Mouse (Mus musculus): ENCODE data around the gene Slc25a43. TPM values are rescaled to one million over a fixed set of nuclear protein-coding genes. Genes with fewer than 3 reads are reported as not detected.

The Slc25a43 gene
- polyA plus RNA-seq (2016; fragmentation: Nextera tagmentation; extraction: Ambion mirVana), result 0.72 and 1.4 TPM in 2 replicates

DNA sequence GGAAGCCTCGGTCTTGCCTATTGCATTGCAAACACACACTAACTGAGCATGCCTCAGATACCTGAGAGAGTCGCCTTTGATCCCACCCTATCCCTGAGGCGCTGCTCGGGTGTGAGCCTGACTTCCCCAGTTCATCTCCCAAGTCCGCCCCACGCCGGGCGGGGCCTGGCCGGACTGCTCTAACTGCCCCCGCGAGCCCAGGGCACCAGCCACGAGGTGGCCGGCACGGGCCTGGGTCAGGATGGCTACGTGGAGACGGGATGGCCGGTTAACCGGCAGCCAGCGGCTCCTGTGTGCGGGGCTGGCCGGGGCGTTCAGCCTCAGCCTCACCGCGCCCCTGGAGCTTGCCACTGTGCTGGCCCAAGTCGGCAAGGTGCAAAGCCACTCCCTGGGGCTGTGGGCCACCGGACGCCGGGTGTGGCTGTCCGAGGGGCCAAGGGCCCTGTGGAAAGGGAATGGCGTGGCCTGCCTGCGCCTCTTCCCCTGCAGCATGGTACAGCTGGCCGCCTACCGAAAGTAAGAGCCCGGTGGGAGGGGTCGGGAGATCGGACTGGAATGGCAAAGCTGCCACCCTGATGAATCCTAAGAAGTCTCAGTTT lies at the start of gene Slc25a43:
Slc25a43 (plus strand) TSS at position 157 of the 599 bp plus-strand sequence.
- no peaks in the 10 kb centered on the region for H3K36me3 ChIP-seq
- H3K9me3 ChIP-seq, result no peaks in the 10 kb centered on the region
- H3K4me2 ChIP-seq (replicated peaks), result peak within 1 kb of the TSS; percentile 74
- H3K27me3 ChIP-seq (replicated peaks), result no peaks in the 10 kb centered on the region
- peak within 1 kb of the TSS; percentile 61 for H3K9ac ChIP-seq
- H3K4me3 ChIP-seq, result peak within 1 kb of the TSS; percentile 39
- H3K4me1 ChIP-seq, result no peaks in the 10 kb centered on the region
- H3K27ac ChIP-seq, result no peak within 1 kb of the TSS
- 0 out of 2 replicates have a peak, but pooled peaks have one; percentile 29 for ATAC-seq (ENCODE audit: low FRiP score, low read depth)
- WGBS, result 24% methylated on average over 36 of the region's 36 CpGs

DNA sequence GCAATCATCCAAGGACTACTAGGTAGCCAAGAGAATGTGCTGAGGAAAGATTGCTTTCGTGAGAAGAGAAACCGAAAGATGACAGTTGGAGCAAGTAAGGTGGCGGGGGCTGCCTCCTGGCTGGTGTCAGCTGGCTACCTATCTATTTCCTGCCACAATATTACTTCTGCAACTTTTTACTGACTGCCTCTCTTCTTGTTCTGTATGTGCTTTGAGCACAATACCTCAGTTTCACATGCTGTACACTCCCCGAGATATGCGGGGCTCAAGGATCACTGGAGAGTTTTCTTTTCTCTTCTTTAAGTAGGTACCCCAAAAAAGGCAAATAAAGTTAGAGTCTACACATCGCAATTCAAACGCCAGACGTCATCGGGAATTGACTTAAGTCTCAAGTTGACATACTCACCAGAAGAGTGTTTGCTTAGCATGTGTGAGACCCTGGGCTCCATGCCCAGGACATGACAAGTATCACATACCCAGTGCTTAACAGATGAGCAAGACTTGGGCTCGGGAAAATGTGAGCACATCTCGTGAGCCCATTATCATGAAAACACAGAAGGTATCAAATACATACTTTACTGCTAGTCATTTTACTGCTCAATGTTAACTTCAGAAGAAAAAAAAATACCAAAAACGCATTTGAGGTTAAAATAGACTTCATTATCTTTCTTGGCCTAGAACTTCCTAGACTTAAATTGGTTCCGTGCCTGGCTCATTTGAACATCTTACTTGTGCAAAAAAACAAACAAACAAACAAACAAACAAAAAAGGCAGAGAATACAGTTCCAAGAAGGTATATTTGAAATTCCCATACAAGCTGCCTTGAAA lies 3.1 kb upstream of the Slc25a43 start:
- Histone ChIP-seq H3K4me3 (no peak overlapping the region), H3K27me3 (replicated peaks) (no peaks in the 10 kb centered on the region), H3K27ac (no peak overlapping the region), H3K4me1 (no peaks in the 10 kb centered on the region), H3K9ac (no peak overlapping the region), H3K4me2 (replicated peaks) (no peak overlapping the region), H3K9me3 (no peaks in the 10 kb centered on the region), H3K36me3 (no peaks in the 10 kb centered on the region)
- no peak for ATAC-seq (ENCODE audit: low FRiP score, low read depth)
- WGBS, result 91% methylated on average over 13 of the region's 13 CpGs

DNA sequence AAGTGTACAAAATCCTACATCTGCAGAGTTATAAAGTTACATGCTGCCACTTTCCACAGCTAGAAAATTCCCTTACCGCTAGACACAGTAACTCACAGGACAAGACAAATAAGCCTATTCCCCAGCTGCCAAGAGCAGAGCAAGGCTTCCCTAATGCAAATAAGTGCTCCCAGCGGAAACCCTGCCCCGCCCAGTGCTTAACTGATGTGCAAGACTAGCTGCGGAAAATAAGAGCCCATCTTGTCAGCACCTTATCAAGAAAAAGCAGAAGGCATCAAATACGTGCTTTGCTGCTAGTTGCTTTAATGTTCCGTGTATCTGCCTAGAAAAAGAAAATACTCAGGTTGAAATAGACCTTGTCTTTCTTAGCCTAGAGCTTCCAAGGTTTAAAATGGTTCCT lies 2.2 kb upstream of the Slc25a43 start:
- no peaks in the 10 kb centered on the region for H3K4me1 ChIP-seq
- H3K27ac ChIP-seq, result no peak overlapping the region
- H3K9me3 ChIP-seq, result no peaks in the 10 kb centered on the region
- H3K4me3 ChIP-seq, result no peak overlapping the region
- WGBS, result 36% methylated on average over 6 of the region's 6 CpGs
- ATAC-seq (ENCODE audit: low FRiP score, low read depth), result no peak
- H3K27me3 ChIP-seq (replicated peaks), result no peaks in the 10 kb centered on the region
- H3K36me3 ChIP-seq, result no peaks in the 10 kb centered on the region
- H3K9ac ChIP-seq, result no peak overlapping the region
- H3K4me2 ChIP-seq (replicated peaks), result no peak overlapping the region

DNA sequence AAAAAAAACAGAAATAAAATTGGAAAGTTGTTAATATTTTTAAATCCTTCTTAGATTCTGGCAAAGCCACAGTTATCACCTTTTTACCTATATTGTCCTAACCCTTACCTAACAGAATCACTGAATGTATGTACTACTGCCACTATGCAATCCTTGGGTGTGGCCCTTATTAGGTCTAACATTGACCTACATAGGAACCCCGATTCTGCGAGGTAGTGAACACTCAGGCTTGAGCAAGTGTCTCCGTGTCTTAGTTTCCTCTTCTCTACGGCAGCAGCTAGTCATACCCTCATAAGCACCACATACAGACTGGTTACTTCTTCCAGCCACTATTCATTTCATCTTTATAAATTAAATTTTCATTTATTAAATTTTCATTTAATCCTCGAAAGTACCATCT lies 715 bp upstream of the Slc25a43 start:
- no peaks in the 10 kb centered on the region for H3K27me3 ChIP-seq (replicated peaks)
- H3K9me3 ChIP-seq, result no peaks in the 10 kb centered on the region
- no peaks in the 10 kb centered on the region for H3K4me1 ChIP-seq
- no peak overlapping the region for H3K4me3 ChIP-seq
- ATAC-seq (ENCODE audit: low FRiP score, low read depth), result no peak
- 92% methylated on average over 5 of the region's 5 CpGs for WGBS
- no peak overlapping the region for H3K27ac ChIP-seq
- H3K9ac ChIP-seq, result no peak overlapping the region
- H3K36me3 ChIP-seq, result no peaks in the 10 kb centered on the region
- no peak overlapping the region for H3K4me2 ChIP-seq (replicated peaks)

DNA sequence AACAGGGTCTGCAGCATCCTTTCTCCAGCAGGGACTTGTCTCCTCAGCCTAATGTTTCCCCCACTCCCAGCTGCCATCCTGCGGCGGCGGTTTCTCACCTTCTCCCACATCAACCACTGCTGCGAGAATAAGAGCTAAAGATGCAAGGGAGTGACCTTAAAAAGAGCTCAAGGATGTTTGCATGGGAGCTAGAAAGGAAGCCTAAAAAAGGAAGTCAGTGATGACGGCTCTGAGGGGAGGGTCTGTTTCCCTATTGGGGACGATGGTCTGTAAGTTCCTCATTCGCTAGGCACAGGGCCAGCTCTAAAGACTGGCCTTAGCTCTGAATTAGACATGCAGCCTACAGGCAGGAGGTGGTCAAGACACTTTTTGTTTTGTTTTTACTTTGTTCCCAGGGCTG lies 1.3 kb downstream of the Slc25a43 start:
- no peak for ATAC-seq (ENCODE audit: low FRiP score, low read depth)
- Histone ChIP-seq H3K27me3 (replicated peaks) (no peaks in the 10 kb centered on the region), H3K27ac (no peak overlapping the region), H3K4me1 (no peaks in the 10 kb centered on the region), H3K9ac (no peak overlapping the region), H3K9me3 (no peaks in the 10 kb centered on the region), H3K4me3 (no peak overlapping the region), H3K36me3 (no peaks in the 10 kb centered on the region), H3K4me2 (replicated peaks) (no peak overlapping the region)
- 69% methylated on average over 7 of the region's 7 CpGs for WGBS

DNA sequence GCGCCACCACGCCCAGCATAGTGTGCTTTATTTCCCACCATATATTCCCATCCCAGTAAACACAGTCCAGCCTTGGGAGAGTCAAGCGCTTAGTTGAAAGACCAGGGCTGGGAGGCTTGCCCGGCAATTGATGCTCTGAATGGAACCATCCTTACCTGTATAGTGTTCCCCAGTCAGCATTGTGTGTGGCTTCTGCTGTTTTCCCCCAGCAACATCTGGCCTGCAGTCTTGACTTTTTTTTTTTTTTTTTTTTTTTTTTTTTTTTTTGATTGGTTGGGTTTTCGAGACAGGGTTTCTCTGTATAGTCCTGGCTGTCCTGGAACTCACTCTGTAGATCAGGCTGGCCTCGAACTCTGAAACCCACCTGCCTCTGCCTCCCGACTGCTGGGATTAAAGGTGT lies 1.9 kb downstream of the Slc25a43 start:
- H3K4me2 ChIP-seq (replicated peaks), result no peak overlapping the region
- H3K36me3 ChIP-seq, result no peaks in the 10 kb centered on the region
- H3K9ac ChIP-seq, result no peak overlapping the region
- no peaks in the 10 kb centered on the region for H3K4me1 ChIP-seq
- no peak for ATAC-seq (ENCODE audit: low FRiP score, low read depth)
- no peaks in the 10 kb centered on the region for H3K9me3 ChIP-seq
- WGBS, result 90% methylated on average over 7 of the region's 7 CpGs
- no peaks in the 10 kb centered on the region for H3K27me3 ChIP-seq (replicated peaks)
- no peak overlapping the region for H3K4me3 ChIP-seq
- H3K27ac ChIP-seq, result no peak overlapping the region

DNA sequence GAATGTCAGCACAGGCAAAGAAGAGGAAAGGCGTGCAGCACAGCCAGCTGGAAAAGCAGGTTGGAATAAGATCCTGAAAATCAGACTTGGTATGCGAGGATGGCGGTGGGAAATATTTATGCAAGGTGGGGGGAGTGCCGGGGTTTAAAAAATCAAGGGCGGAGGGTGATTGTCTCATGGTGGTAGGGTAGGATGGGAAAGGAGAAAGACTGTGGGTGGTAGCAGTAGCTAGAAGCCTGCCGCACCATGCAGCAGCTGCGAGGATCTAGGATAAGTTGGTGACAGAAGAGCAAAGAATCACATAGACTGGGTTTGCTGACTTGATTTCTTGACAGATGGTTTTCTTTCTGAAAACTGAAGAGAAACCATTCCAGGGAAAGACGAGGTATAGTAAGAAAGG lies 3.3 kb downstream of the Slc25a43 start:
- Histone ChIP-seq H3K27ac (no peak overlapping the region), H3K27me3 (replicated peaks) (no peaks in the 10 kb centered on the region), H3K9ac (no peak overlapping the region), H3K4me1 (no peaks in the 10 kb centered on the region), H3K9me3 (no peaks in the 10 kb centered on the region), H3K4me3 (no peak overlapping the region), H3K36me3 (no peaks in the 10 kb centered on the region), H3K4me2 (replicated peaks) (no peak overlapping the region)
- 86% methylated on average over 8 of the region's 8 CpGs for WGBS
- no peak for ATAC-seq (ENCODE audit: low FRiP score, low read depth)

DNA sequence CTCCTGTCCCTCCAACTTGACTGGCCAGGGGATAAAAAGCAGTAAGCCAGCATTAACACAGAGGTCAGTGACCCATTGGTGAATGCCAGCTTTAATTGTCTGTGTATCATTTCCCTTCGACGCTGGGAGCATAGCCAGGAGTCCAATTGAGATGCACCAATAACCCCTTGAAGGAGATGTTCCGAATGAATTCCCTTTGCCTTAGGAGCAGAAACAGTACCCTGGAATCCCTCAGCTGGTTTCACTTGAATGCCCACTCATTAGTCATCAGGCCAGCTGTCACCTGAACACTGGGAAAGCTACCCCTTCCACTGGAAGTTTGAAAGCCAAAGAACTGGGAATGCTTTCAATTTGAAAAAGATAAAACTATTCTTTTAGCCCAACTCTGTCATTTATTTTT lies 5.1 kb downstream of the Slc25a43 start:
- H3K4me1 ChIP-seq, result no peaks in the 10 kb centered on the region
- WGBS, result 35% methylated on average over 3 of the region's 3 CpGs
- H3K9ac ChIP-seq, result no peak overlapping the region

DNA sequence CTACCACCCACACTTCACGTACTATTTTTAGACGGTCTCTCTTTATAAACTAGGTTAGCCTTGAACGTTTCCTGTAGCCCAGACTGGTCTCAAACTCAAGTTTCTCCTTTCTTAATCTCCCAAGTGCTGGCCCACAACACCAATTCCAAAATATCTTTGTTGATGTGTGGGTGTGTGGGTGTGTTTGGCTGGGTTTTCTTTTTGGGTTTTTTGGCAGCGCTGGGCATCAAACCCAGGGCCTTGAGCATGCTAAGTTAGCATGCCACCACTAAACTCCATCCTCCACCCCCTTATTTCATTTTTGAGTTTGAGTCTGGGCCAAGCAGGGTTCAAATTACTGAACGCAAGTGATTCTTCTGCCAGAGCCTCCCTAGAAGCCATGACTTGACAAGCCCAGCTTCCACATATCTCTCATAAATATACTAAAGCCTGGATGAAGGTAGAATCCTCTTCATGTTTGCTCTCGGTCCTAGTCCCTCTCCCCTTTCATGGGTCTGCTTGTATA lies 5.9 kb downstream of the Slc25a43 start:
- WGBS, result 81% methylated on average over 6 of the region's 6 CpGs
- Histone ChIP-seq H3K9ac (no peak overlapping the region), H3K27ac (no peak overlapping the region), H3K4me3 (no peak overlapping the region), H3K9me3 (no peaks in the 10 kb centered on the region), H3K4me1 (no peaks in the 10 kb centered on the region), H3K36me3 (no peaks in the 10 kb centered on the region), H3K27me3 (replicated peaks) (no peaks in the 10 kb centered on the region), H3K4me2 (replicated peaks) (no peak overlapping the region)
- no peak for ATAC-seq (ENCODE audit: low FRiP score, low read depth)

More for the DNA sequence above, 5.1 kb downstream of the Slc25a43 start:
- no peaks in the 10 kb centered on the region for H3K9me3 ChIP-seq
- no peaks in the 10 kb centered on the region for H3K27me3 ChIP-seq (replicated peaks)
- no peak for ATAC-seq (ENCODE audit: low FRiP score, low read depth)
- no peak overlapping the region for H3K4me2 ChIP-seq (replicated peaks)
- H3K27ac ChIP-seq, result no peak overlapping the region
- no peak overlapping the region for H3K4me3 ChIP-seq
- no peaks in the 10 kb centered on the region for H3K36me3 ChIP-seq

DNA sequence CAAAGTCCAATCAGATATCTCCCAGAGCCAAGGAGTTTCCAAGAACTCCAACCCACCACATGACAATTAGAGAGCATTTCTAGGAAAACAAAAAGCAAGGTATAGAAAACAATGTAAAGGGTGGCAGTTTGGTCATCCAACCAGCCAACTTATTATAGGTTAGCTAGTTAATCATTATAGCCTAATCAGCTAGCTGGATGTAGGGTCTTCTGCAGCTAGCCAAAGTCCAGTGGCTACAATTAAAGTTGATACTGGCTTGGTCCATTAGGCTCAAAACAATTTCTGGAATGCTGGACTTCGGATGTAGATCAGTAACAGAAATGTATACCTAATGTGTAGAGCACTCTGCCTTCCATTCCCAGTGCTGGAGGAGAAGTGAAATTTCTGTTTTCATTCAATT lies 7.1 kb downstream of the Slc25a43 start:
- Histone ChIP-seq H3K27me3 (replicated peaks) (no peaks in the 10 kb centered on the region), H3K9ac (no peak overlapping the region), H3K4me2 (replicated peaks) (no peak overlapping the region), H3K27ac (no peak overlapping the region), H3K4me3 (no peak overlapping the region), H3K36me3 (no peaks in the 10 kb centered on the region), H3K9me3 (no peaks in the 10 kb centered on the region), H3K4me1 (no peaks in the 10 kb centered on the region)
- 84% methylated on average over 1 of the region's 1 CpGs for WGBS
- ATAC-seq (ENCODE audit: low FRiP score, low read depth), result no peak

DNA sequence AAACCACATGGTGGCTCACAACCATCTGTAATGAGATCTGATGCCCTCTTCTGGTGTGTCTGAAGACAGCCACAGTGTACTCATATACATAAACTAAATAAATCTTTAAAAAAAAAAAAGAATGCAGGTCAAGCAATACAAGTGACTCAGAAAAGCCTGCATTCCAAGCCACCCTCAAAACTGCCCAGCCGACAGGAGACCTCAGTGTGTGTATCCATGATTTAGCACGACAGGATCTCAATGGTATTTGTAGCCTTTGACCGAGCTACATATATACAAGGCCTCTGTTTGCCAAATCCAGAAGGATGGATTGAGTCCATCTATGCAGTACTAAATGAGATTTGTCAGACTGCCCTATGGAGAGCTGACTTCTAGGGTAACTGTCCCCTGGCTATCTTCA lies 9.1 kb downstream of the Slc25a43 start:
- Histone ChIP-seq H3K4me3 (no peak overlapping the region), H3K9ac (no peak overlapping the region), H3K27ac (no peak overlapping the region), H3K4me1 (no peaks in the 10 kb centered on the region), H3K9me3 (no peaks in the 10 kb centered on the region), H3K36me3 (no peaks in the 10 kb centered on the region), H3K4me2 (replicated peaks) (no peak overlapping the region), H3K27me3 (replicated peaks) (no peaks in the 10 kb centered on the region)
- 84% methylated on average over 3 of the region's 3 CpGs for WGBS
- no peak for ATAC-seq (ENCODE audit: low FRiP score, low read depth)

DNA sequence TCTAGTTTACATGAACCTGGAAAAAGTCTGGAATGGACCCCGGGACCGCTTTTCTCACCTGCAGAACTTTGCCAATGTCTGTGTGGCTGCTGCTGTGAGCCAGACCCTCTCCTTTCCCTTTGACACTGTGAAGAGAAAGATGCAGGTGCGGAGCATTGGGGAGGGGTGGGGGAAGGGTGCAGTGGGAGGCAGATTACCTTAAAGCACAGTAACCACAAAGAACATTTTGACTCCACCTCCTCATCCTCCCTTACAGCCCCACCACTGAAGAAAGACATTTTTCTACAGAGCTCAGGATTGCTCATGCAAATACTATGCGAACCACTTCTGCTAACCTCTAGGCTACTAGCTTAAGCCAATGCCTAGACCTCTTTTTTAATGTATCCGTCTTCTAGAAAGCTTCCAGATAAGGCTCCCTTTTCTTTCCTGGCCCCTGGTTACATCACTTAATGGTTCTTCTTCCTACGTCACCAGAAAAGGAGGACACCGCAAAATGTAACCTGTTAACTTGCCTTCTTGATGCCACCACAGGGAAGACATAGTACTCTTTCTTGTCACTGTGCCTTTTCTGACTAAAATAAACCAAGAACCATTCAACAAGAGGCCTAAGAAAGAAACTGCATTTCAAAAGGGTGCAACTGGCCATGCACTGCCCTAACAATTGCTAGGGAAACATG lies 14.5 kb downstream of the Slc25a43 start:
- no peak for ATAC-seq (ENCODE audit: low FRiP score, low read depth)
- Histone ChIP-seq H3K4me2 (replicated peaks) (no peak overlapping the region), H3K4me3 (no peak overlapping the region), H3K9ac (no peak overlapping the region), H3K4me1 (no peaks in the 10 kb centered on the region), H3K9me3 (no peaks in the 10 kb centered on the region), H3K36me3 (no peaks in the 10 kb centered on the region), H3K27me3 (replicated peaks) (no peaks in the 10 kb centered on the region), H3K27ac (no peak overlapping the region)
- 75% methylated on average over 7 of the region's 7 CpGs for WGBS
